Mouse (Mus musculus) hindbrain, embryonic 11.5 days (tissue): ENCODE data around the gene Gm34653. TPM values are rescaled to one million over a fixed set of nuclear protein-coding genes. Genes with fewer than 3 reads are reported as not detected.
"Not testable (repeated sequence)": the region's sequence is repeated elsewhere in the genome, so short reads cannot be mapped to it uniquely, and the experiment has no call there.

Experiments used
- ATAC-seq: fragments of 200-750 bp; cut with Nextera tagmentation; 2 replicates; pipeline ENCODE4 v1.8.0; 2017; ENCODE audit warnings: mild to moderate bottlenecking, moderate TSS enrichment, moderate library complexity; ENCODE audit not compliant: low FRiP score
- DNase-seq: peaks from one replicate; pipeline ENCODE4 v3.0.0-alpha.2; 2015; ENCODE audit warnings: low spot score
- H3K27ac ChIP-seq: fragments of 300-500 bp; sonication (generic); 2 replicates; pipeline ENCODE4 v1.5.1; 2014; ENCODE audit warnings: mild to moderate bottlenecking, low read depth, low read length
- H3K27me3 ChIP-seq: fragments of 300-500 bp; sonication (generic); 2 replicates; pipeline ENCODE4 v1.6.1; 2014; ENCODE audit warnings: mild to moderate bottlenecking, low read length, moderate library complexity, mixed read lengths; ENCODE audit not compliant: control insufficient read depth, insufficient read depth
- H3K36me3 ChIP-seq: fragments of 300-500 bp; sonication (generic); 2 replicates; pipeline ENCODE4 v1.6.1; 2014; ENCODE audit warnings: mild to moderate bottlenecking, low read length, moderate library complexity, mixed read lengths; ENCODE audit not compliant: control insufficient read depth, insufficient read depth
- H3K4me1 ChIP-seq: fragments of 300-500 bp; sonication (generic); replicated peaks from 2 replicates; pipeline ENCODE4 v1.6.1; 2014; ENCODE audit warnings: low read length, mixed read lengths; ENCODE audit not compliant: control insufficient read depth, insufficient read depth
- H3K4me2 ChIP-seq: fragments of 300-500 bp; sonication (generic); replicated peaks from 2 replicates; pipeline ENCODE4 v1.6.1; 2014; ENCODE audit warnings: mild to moderate bottlenecking, low read depth, low read length
- H3K4me3 ChIP-seq: fragments of 300-500 bp; sonication (generic); 2 replicates; pipeline ENCODE4 v1.5.1; 2014; ENCODE audit warnings: low read depth, low read length
- H3K9ac ChIP-seq: fragments of 300-500 bp; sonication (generic); 2 replicates; pipeline ENCODE4 v1.6.1; 2014; ENCODE audit warnings: low read depth, low read length
- H3K9me3 ChIP-seq: fragments of 300-500 bp; sonication (generic); 2 replicates; pipeline ENCODE4 v1.6.1; 2016; ENCODE audit warnings: low read length; ENCODE audit not compliant: control insufficient read depth
- WGBS: fragments of 180-500 bp; shearing (Covaris S2); extraction: QIAGEN DNeasy Blood & Tissue Kit; methylation state at CpG from one replicate; pipeline ENCODE4 v1.1.7; 2014; 5-methylcytosine and 5-hydroxymethylcytosine counted together
- polyA plus RNA-seq: library from polyadenylated mRNA; unstranded; fragments of >200 nt; fragmentation: Nextera tagmentation; extraction: Ambion mirVana; gene quantifications from 2 replicates; pipeline ENCODE4 v1.2.1, GENCODE M21; 2014

The Gm34653 gene
- polyA plus RNA-seq: 0.11 TPM in 1 of 2 replicates, not detected in the other

GRCm38 (mm10) chr2:34832766-34833457 lies at the start of gene Gm34653:
Gm34653 (plus strand) TSS chr2:34833007.
- H3K4me2 ChIP-seq, H3K4me3 ChIP-seq, H3K27me3 ChIP-seq, ATAC-seq, H3K9me3 ChIP-seq, H3K36me3 ChIP-seq, DNase-seq, H3K9ac ChIP-seq, H3K27ac ChIP-seq, H3K4me1 ChIP-seq: not testable (repeated sequence)
- WGBS: 75% methylated on average over 11 of the region's 11 CpGs

GRCm38 (mm10) chr2:34783064-34784020 lies 49.5 kb upstream of the Gm34653 start:
- Histone ChIP-seq H3K4me3 (no peak overlapping the region), H3K9me3 (no peaks in the 10 kb centered on the region), H3K36me3 (0 out of 2 replicates have a peak, but pooled peaks cover 10% of the 10 kb centered on the region), H3K9ac (no peak overlapping the region), H3K4me2 (no peak overlapping the region), H3K27me3 (no peaks in the 10 kb centered on the region), H3K4me1 (no peaks in the 10 kb centered on the region), H3K27ac (no peak overlapping the region)
- no peak for ATAC-seq
- WGBS: 93% methylated on average over 14 of the region's 14 CpGs
- no peak for DNase-seq

DNA sequence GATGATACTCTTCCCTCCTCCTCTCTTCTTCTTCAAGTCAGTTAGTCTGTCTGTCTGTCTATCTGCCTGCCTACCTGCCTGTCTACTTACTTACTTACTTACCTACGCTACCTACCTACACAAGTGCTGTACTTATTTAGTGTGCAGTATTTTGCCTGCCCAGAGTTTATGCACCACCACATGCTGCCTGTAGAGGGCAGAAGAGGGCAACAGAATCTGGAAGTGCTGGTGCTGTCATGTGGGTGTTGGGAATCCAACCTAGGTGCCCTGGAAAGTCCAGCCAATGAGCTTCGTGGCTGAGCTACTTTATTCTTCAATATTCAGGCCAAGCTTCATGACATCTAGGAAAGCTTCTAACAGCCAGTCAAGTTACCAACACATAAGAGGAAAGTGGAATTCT lies 48.7 kb upstream of the Gm34653 start:
- ATAC-seq (no peak), DNase-seq (peak; percentile 58)
- H3K9me3 ChIP-seq: no peaks in the 10 kb centered on the region
- H3K27me3 ChIP-seq: no peaks in the 10 kb centered on the region
- H3K4me3 ChIP-seq: no peak overlapping the region
- H3K27ac ChIP-seq: no peak overlapping the region
- H3K4me1 ChIP-seq: no peaks in the 10 kb centered on the region
- 76% methylated on average over 2 of the region's 2 CpGs for WGBS
- no peak overlapping the region for H3K9ac ChIP-seq
- 0 out of 2 replicates have a peak, but pooled peaks cover 10% of the 10 kb centered on the region for H3K36me3 ChIP-seq
- no peak overlapping the region for H3K4me2 ChIP-seq

DNA sequence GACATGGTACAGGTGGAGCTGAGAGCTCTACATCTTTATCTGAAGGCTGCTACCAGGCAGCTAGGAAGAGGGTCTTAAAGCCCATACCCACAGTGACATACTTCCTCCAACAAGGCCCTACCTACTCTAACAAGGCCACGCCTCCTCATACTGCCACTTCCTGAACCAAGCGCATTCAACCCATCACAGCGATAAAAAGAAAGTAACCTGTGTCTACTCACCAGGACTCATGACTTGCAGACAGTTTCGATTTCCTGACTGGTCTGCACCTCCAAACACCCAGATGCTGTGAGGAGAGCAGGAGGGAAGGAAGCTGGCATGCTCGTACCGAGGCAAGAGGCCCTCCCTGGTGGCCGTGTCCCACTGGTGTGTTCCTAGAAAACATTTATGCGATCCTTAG lies 42.5 kb upstream of the Gm34653 start:
- no peak overlapping the region for H3K4me2 ChIP-seq
- DNase-seq: no peak
- no peak overlapping the region for H3K9ac ChIP-seq
- ATAC-seq: no peak
- no peak overlapping the region for H3K4me3 ChIP-seq
- no peak overlapping the region for H3K27ac ChIP-seq
- H3K4me1 ChIP-seq: no peaks in the 10 kb centered on the region
- no peaks in the 10 kb centered on the region for H3K9me3 ChIP-seq
- WGBS: 94% methylated on average over 8 of the region's 8 CpGs
- no peaks in the 10 kb centered on the region for H3K36me3 ChIP-seq
- no peaks in the 10 kb centered on the region for H3K27me3 ChIP-seq

DNA sequence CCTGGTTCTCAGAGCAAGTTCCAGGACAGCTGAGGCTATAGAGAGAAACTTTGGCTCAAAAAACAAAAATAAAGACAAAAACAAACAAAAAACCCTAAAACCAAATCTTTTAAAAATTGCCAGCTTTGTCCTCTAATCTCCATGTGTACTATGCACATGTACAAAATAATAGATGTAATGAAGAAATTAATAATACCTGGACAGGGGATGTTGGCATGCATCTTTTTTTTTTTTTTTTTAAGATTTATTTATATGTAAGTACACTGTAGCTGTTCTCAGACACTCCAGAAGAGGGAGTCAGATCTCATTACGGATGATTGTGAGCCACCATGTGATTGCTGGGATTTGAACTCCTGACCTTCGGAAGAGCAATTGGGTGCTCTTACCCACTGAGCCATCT lies 40.3 kb upstream of the Gm34653 start:
- H3K27ac ChIP-seq, H3K9me3 ChIP-seq, H3K4me2 ChIP-seq, H3K27me3 ChIP-seq, ATAC-seq, H3K9ac ChIP-seq, H3K4me1 ChIP-seq, H3K36me3 ChIP-seq, H3K4me3 ChIP-seq, DNase-seq: not testable (repeated sequence)
- WGBS: 87% methylated on average over 2 of the region's 2 CpGs

- Histone ChIP-seq H3K4me2 (no peak overlapping the region), H3K4me3 (no peak overlapping the region), H3K27me3 (no peaks in the 10 kb centered on the region), H3K9me3 (no peaks in the 10 kb centered on the region), H3K27ac (no peak overlapping the region), H3K36me3 (no peaks in the 10 kb centered on the region), H3K4me1 (no peaks in the 10 kb centered on the region), H3K9ac (no peak overlapping the region)
- WGBS: 96% methylated on average over 2 of the region's 2 CpGs
- no peak for DNase-seq
- ATAC-seq: no peak
Measured at GRCm38 (mm10) chr2:34794511-34794910, 38.3 kb upstream of the Gm34653 start.

DNA sequence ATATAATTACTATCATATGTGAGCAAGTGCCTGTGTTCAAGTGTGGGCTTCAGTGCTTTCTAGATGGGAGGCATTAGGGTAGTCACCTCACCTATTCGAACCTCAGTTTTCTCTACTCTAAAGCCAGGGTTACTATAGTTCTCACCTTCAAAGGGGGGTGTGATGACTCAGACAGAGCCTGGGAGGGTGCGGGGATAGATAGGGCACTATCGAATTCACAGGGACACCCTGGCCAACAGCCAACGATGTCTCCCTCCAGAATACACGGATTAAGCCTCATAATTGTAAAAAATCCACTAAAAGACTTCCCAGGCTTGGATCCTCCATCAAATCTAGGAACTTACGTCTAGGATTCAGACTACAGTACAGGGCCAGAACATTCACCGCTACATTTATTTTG lies 37.4 kb upstream of the Gm34653 start:
- Histone ChIP-seq H3K9me3 (no peaks in the 10 kb centered on the region), H3K27me3 (no peaks in the 10 kb centered on the region), H3K36me3 (no peaks in the 10 kb centered on the region), H3K27ac (no peak overlapping the region), H3K9ac (no peak overlapping the region), H3K4me1 (no peaks in the 10 kb centered on the region), H3K4me2 (no peak overlapping the region), H3K4me3 (no peak overlapping the region)
- WGBS: 93% methylated on average over 7 of the region's 7 CpGs
- no peak for ATAC-seq
- DNase-seq: no peak

DNA sequence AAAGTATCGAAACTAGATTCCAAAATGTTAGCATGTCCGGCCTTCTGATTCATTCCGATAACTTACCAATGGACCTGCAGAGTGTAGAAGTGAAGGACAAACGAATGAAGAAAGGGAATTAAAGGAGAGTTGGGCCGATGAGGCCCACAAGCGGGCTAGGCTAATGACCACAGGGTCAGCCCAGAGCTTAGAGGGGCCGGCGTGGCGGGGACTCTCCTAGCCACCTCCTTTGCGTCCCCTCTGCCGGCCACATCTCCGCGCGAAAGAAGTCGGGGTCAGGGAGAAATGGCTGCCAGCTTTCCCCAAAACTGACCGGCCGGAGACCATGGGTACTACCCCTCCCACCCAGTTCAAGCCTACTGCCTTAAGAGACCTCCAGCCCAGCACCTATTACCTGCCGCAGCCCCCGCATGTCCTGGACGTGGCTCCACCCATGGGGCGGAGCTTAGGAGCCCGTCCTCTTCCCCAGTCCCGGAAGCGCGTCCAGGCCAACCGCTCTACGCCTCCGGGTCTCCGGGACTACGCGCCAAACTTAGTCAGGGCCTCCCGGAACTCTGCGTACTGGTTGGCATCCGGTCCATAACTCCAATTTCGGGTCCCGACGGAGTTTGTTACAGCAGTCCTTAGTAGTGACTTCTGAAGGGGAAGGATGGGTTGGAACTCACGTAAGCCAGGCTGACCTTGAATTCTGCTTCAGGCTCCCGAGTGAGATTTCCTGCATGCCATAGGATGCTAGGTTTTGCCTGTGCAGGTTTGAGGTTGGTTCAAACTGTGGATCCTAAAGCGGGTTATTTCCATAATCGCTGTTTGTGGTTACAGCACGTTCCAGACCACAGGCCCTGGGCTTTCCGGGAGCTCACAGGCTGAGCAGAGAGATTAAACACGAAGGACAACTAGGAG lies 33.2 kb upstream of the Gm34653 start, which contains the start of gene Rabepk:
Gene Rabepk, minus strand, starts transcription at position 556 of the 900 bp plus-strand sequence.
- 5% methylated on average over 41 of the region's 44 CpGs for WGBS
- Histone ChIP-seq H3K36me3 (no peaks in the 10 kb centered on the region), H3K4me2 (peak within 1 kb of the TSS; percentile 67), H3K9me3 (no peaks in the 10 kb centered on the region), H3K27ac (no peak within 1 kb of the TSS), H3K4me3 (peak within 1 kb of the TSS; percentile 63), H3K27me3 (no peaks in the 10 kb centered on the region), H3K9ac (peak within 1 kb of the TSS; percentile 60), H3K4me1 (no peaks in the 10 kb centered on the region)
- ATAC-seq (peak; percentile 69), DNase-seq (peak; percentile 85)
